Mouse (Mus musculus) hindbrain, embryonic 14.5 days (tissue): ENCODE data around the gene Galnt7. TPM values are rescaled to one million over a fixed set of nuclear protein-coding genes. Genes with fewer than 3 reads are reported as not detected.

Experiments
- ATAC-seq: fragments of 200-750 bp; cut with Nextera tagmentation; 2 replicates; pipeline ENCODE4 v1.8.0; 2017; ENCODE audit warnings: moderate number of reproducible peaks, mild to moderate bottlenecking, moderate TSS enrichment, moderate library complexity; ENCODE audit not compliant: low FRiP score
- DNase-seq: peaks from one replicate; pipeline ENCODE4 v3.0.0-alpha.2; 2015; ENCODE audit warnings: low spot score
- H3K27ac ChIP-seq: fragments of 300-500 bp; sonication (generic); 2 replicates; pipeline ENCODE4 v1.5.1; 2014; ENCODE audit warnings: mild to moderate bottlenecking, moderate library complexity
- H3K27me3 ChIP-seq: fragments of 300-500 bp; sonication (generic); 2 replicates; pipeline ENCODE4 v1.6.1; 2014; ENCODE audit warnings: mild to moderate bottlenecking, low read length, mixed read lengths; ENCODE audit not compliant: control insufficient read depth, insufficient read depth
- H3K36me3 ChIP-seq: fragments of 300-500 bp; sonication (generic); replicated peaks from 2 replicates; pipeline ENCODE4 v1.6.1; 2014; ENCODE audit not compliant: control insufficient read depth, insufficient read depth
- H3K4me1 ChIP-seq: fragments of 300-500 bp; sonication (generic); replicated peaks from 2 replicates; pipeline ENCODE4 v1.6.1; 2014; ENCODE audit warnings: antibody characterized with exemption, low read length, mixed read lengths; ENCODE audit not compliant: control insufficient read depth, insufficient read depth
- H3K4me2 ChIP-seq: fragments of 300-500 bp; sonication (generic); replicated peaks from 2 replicates; pipeline ENCODE4 v1.6.1; 2014; ENCODE audit warnings: mild to moderate bottlenecking, moderate library complexity
- H3K4me3 ChIP-seq: fragments of 300-500 bp; sonication (generic); replicated peaks from 2 replicates; pipeline ENCODE4 v1.5.1; 2014; ENCODE audit warnings: mild to moderate bottlenecking, low read length
- H3K9ac ChIP-seq: fragments of 300-500 bp; sonication (generic); 2 replicates; pipeline ENCODE4 v1.6.1; 2014
- H3K9me3 ChIP-seq: fragments of 300-500 bp; sonication (generic); 2 replicates; pipeline ENCODE4 v1.6.1; 2016; ENCODE audit warnings: low read length; ENCODE audit not compliant: control insufficient read depth
- WGBS: fragments of 180-500 bp; shearing (Covaris S2); extraction: QIAGEN DNeasy Blood & Tissue Kit; methylation state at CpG from one replicate; pipeline ENCODE4 v1.1.7; 2014; 5-methylcytosine and 5-hydroxymethylcytosine counted together
- polyA plus RNA-seq: library from polyadenylated mRNA; unstranded; fragments of >200 nt; fragmentation: Nextera tagmentation; extraction: Ambion mirVana; gene quantifications from 2 replicates; pipeline ENCODE4 v1.2.1, GENCODE M21; 2014

Galnt7 gene
- polyA plus RNA-seq, 1 experiment from 2014 or later: 14.6 TPM

GRCm38 (mm10) chr8:57615016-57615657 lies 37.7 kb downstream of the Galnt7 start:
- Histone ChIP-seq H3K27ac (no peak overlapping the region), H3K36me3 (no peaks in the 10 kb centered on the region), H3K9me3 (no peaks in the 10 kb centered on the region), H3K4me1 (peaks cover 3% of the 10 kb centered on the region; the same call in 1 of the 2 replicates), H3K4me2 (no peak overlapping the region), H3K4me3 (no peak overlapping the region), H3K27me3 (no peaks in the 10 kb centered on the region), H3K9ac (no peak overlapping the region)
- no peak for ATAC-seq
- no peak for DNase-seq
- 62% methylated on average over 15 of the region's 15 CpGs for WGBS

GRCm38 (mm10) chr8:57611419-57611977 lies 41.3 kb downstream of the Galnt7 start:
- DNase-seq (no peak), ATAC-seq (no peak)
- Histone ChIP-seq H3K9me3 (no peaks in the 10 kb centered on the region), H3K9ac (no peak overlapping the region), H3K4me2 (no peak overlapping the region), H3K4me1 (peaks cover 3% of the 10 kb centered on the region; the same call in 1 of the 2 replicates), H3K4me3 (no peak overlapping the region), H3K27me3 (no peaks in the 10 kb centered on the region), H3K27ac (no peak overlapping the region), H3K36me3 (no peaks in the 10 kb centered on the region)
- WGBS: 60% methylated on average over 7 of the region's 7 CpGs

- DNase-seq: no peak
- Histone ChIP-seq H3K4me3 (no peak overlapping the region), H3K4me1 (peaks cover 3% of the 10 kb centered on the region; the same call in 1 of the 2 replicates), H3K27me3 (no peaks in the 10 kb centered on the region), H3K27ac (no peak overlapping the region), H3K9me3 (no peaks in the 10 kb centered on the region), H3K9ac (no peak overlapping the region), H3K4me2 (no peak overlapping the region), H3K36me3 (no peaks in the 10 kb centered on the region)
- WGBS: 79% methylated on average over 10 of the region's 11 CpGs
- no peak for ATAC-seq
Observed at GRCm38 (mm10) chr8:57610706-57611418, 42.0 kb downstream of the Galnt7 start.

GRCm38 (mm10) chr8:57602511-57602910 lies 50.3 kb downstream of the Galnt7 start:
- Histone ChIP-seq H3K27ac (no peak overlapping the region), H3K4me3 (no peak overlapping the region), H3K9ac (no peak overlapping the region), H3K9me3 (no peaks in the 10 kb centered on the region), H3K4me1 (peaks cover 4% of the 10 kb centered on the region; the same call in 1 of the 2 replicates), H3K36me3 (no peaks in the 10 kb centered on the region), H3K4me2 (no peak overlapping the region), H3K27me3 (no peaks in the 10 kb centered on the region)
- DNase-seq (no peak), ATAC-seq (no peak)
- 93% methylated on average over 5 of the region's 5 CpGs for WGBS

GRCm38 (mm10) chr8:57601987-57602418 lies 50.8 kb downstream of the Galnt7 start:
- Histone ChIP-seq H3K4me1 (peaks cover 4% of the 10 kb centered on the region; the same call in 1 of the 2 replicates), H3K4me2 (no peak overlapping the region), H3K36me3 (no peaks in the 10 kb centered on the region), H3K27ac (no peak overlapping the region), H3K9ac (no peak overlapping the region), H3K9me3 (no peaks in the 10 kb centered on the region), H3K4me3 (no peak overlapping the region), H3K27me3 (no peaks in the 10 kb centered on the region)
- ATAC-seq (no peak), DNase-seq (no peak)
- WGBS: 95% methylated on average over 12 of the region's 12 CpGs

GRCm38 (mm10) chr8:57599813-57600555 lies 52.8 kb downstream of the Galnt7 start:
- peaks cover 4% of the 10 kb centered on the region; the same call in 1 of the 2 replicates for H3K4me1 ChIP-seq
- H3K4me2 ChIP-seq: peak overlapping the region; percentile 35; the same call in 1 of the 2 replicates
- 23% methylated on average over 22 of the region's 22 CpGs for WGBS
- no peak overlapping the region for H3K27ac ChIP-seq
- no peaks in the 10 kb centered on the region for H3K27me3 ChIP-seq
- H3K9ac ChIP-seq: no peak overlapping the region
- no peaks in the 10 kb centered on the region for H3K36me3 ChIP-seq
- H3K4me3 ChIP-seq: 0 out of 2 replicates have a peak overlapping the region, but pooled peaks have one; percentile 1
- DNase-seq (no peak), ATAC-seq (no peak)
- no peaks in the 10 kb centered on the region for H3K9me3 ChIP-seq

GRCm38 (mm10) chr8:57595853-57596252 lies 57.0 kb downstream of the Galnt7 start:
- no peaks in the 10 kb centered on the region for H3K36me3 ChIP-seq
- peaks cover 4% of the 10 kb centered on the region; the same call in 1 of the 2 replicates for H3K4me1 ChIP-seq
- no peak overlapping the region for H3K4me2 ChIP-seq
- H3K9ac ChIP-seq: no peak overlapping the region
- no peaks in the 10 kb centered on the region for H3K27me3 ChIP-seq
- no peaks in the 10 kb centered on the region for H3K9me3 ChIP-seq
- H3K27ac ChIP-seq: no peak overlapping the region
- DNase-seq: no peak
- H3K4me3 ChIP-seq: no peak overlapping the region
- no peak for ATAC-seq
- 48% methylated on average over 3 of the region's 3 CpGs for WGBS

GRCm38 (mm10) chr8:57594175-57594885 lies 58.5 kb downstream of the Galnt7 start:
- no peak overlapping the region for H3K27ac ChIP-seq
- ATAC-seq: no peak
- 85% methylated on average over 6 of the region's 6 CpGs for WGBS
- no peaks in the 10 kb centered on the region for H3K9me3 ChIP-seq
- no peak for DNase-seq
- H3K36me3 ChIP-seq: no peaks in the 10 kb centered on the region
- H3K27me3 ChIP-seq: no peaks in the 10 kb centered on the region
- H3K9ac ChIP-seq: no peak overlapping the region
- H3K4me3 ChIP-seq: no peak overlapping the region
- H3K4me2 ChIP-seq: no peak overlapping the region
- no peaks in the 10 kb centered on the region for H3K4me1 ChIP-seq
